Mouse (Mus musculus) liver, postnatal 0 days (tissue): Measurements from ENCODE around the gene Pde10a.

Experiments used
- CTCF ChIP-seq: sonication (generic); IDR thresholded peaks from 2 replicates; pipeline ENCODE4 v1.5.1; 2016; ENCODE audit warnings: antibody characterized with exemption, low read depth
- EP300 ChIP-seq: IDR thresholded peaks from 2 replicates; pipeline ENCODE4 v1.6.1; 2016; ENCODE audit warnings: antibody characterized with exemption, low read depth, mild to moderate bottlenecking

GRCm38 (mm10) chr17:8636691-8637090 is 111.5 kb downstream of the Pde10a start:
- TF ChIP-seq EP300 (no peak), CTCF (no peak)
